Mouse (Mus musculus) bone marrow, adult 2 months (tissue): Measurements from ENCODE around the gene Nfe2l3.
"Not testable (repeated sequence)": the region's sequence is repeated elsewhere in the genome, so short reads cannot be mapped to it uniquely, and the experiment has no call there.

ENCODE experiments used
- CTCF ChIP-seq: fragments of 200-500 bp; IDR thresholded peaks from 2 replicates; pipeline ENCODE4 v1.5.1; 2011; ENCODE audit warnings: low read length, control low read depth; ENCODE audit not compliant: control insufficient read depth, insufficient read depth
- POLR2A ChIP-seq: fragments of 200-500 bp; IDR thresholded peaks from 2 replicates; pipeline ENCODE4 v1.6.1; 2011; ENCODE audit warnings: low read depth, mild to moderate bottlenecking, control low read depth, low read length, borderline replicate concordance; ENCODE audit not compliant: control insufficient read depth

- TF ChIP-seq CTCF, POLR2A: not testable (repeated sequence)
Observed at GRCm38 (mm10) chr6:51394963-51395362, 37.5 kb upstream of the Nfe2l3 start.
